Mouse (Mus musculus): Measurements from ENCODE around the gene Adamts8.

Gene Adamts8

GRCm38 (mm10) chr9:30980467-30980866, 38.1 kb downstream of the Adamts8 start:
- DNase-seq (ENCODE audit: extremely low spot score) = no peak

- DNase-seq (ENCODE audit: extremely low spot score) = no peak
Observed at GRCm38 (mm10) chr9:30985782-30986181, 43.4 kb downstream of the Adamts8 start.

GRCm38 (mm10) chr9:30993106-30993505, 50.7 kb downstream of the Adamts8 start:
- no peak for DNase-seq (ENCODE audit: extremely low spot score)

GRCm38 (mm10) chr9:30996590-30997562, 54.5 kb downstream of the Adamts8 start:
- DNase-seq (ENCODE audit: extremely low spot score) = no peak

- no peak for DNase-seq (ENCODE audit: extremely low spot score)
Observed at GRCm38 (mm10) chr9:31000641-31001040, 58.3 kb downstream of the Adamts8 start.

GRCm38 (mm10) chr9:31002528-31002927, 60.2 kb downstream of the Adamts8 start:
- DNase-seq (ENCODE audit: extremely low spot score) = no peak

- no peak for DNase-seq (ENCODE audit: extremely low spot score)
Observed at GRCm38 (mm10) chr9:31009334-31009733, 67.0 kb downstream of the Adamts8 start.

- DNase-seq (ENCODE audit: extremely low spot score) = no peak
Observed at GRCm38 (mm10) chr9:31010040-31010439, 67.7 kb downstream of the Adamts8 start.

GRCm38 (mm10) chr9:31010749-31011148, 68.4 kb downstream of the Adamts8 start:
- no peak for DNase-seq (ENCODE audit: extremely low spot score)

GRCm38 (mm10) chr9:31011533-31011932, 69.2 kb downstream of the Adamts8 start:
- DNase-seq (ENCODE audit: extremely low spot score) = no peak

GRCm38 (mm10) chr9:31012674-31013073, 70.3 kb downstream of the Adamts8 start:
- DNase-seq (ENCODE audit: extremely low spot score) = no peak

GRCm38 (mm10) chr9:31013415-31013814, 71.1 kb downstream of the Adamts8 start:
- DNase-seq (ENCODE audit: extremely low spot score) = no peak

All from embryo, embryonic 9.5 days (tissue).